Mouse (Mus musculus) kidney, adult 9 months (tissue): ENCODE measurements around the gene Trmt61a.
A peak's percentile ranks its signal among the peaks of the same experiment; 100 is the strongest.
"Not testable (repeated sequence)": the region's sequence is repeated elsewhere in the genome, so short reads cannot be mapped to it uniquely, and the experiment has no call there.

Experiments used
- DNase-seq: peaks from one replicate; pipeline ENCODE4 v3.0.0; 2022

The Trmt61a gene

GRCm38 (mm10) chr12:111699542-111699941, 21.6 kb downstream of the Trmt61a start:
- DNase-seq = no peak

GRCm38 (mm10) chr12:111700920-111701458, 23.1 kb downstream of the Trmt61a start:
- DNase-seq = no peak

GRCm38 (mm10) chr12:111703301-111703700, 25.4 kb downstream of the Trmt61a start:
- no peak for DNase-seq

- no peak for DNase-seq
Measured at GRCm38 (mm10) chr12:111704609-111705008, 26.7 kb downstream of the Trmt61a start.

- peak; percentile 82 for DNase-seq
Measured at GRCm38 (mm10) chr12:111705186-111705973, 27.5 kb downstream of the Trmt61a start.

GRCm38 (mm10) chr12:111708181-111708580, 30.3 kb downstream of the Trmt61a start:
- no peak for DNase-seq

GRCm38 (mm10) chr12:111710091-111710490, 32.2 kb downstream of the Trmt61a start:
- DNase-seq = no peak

- DNase-seq = no peak
Measured at GRCm38 (mm10) chr12:111712476-111712875, 34.6 kb downstream of the Trmt61a start.

- DNase-seq = peak; percentile 94
Measured at GRCm38 (mm10) chr12:111713004-111713651, 35.2 kb downstream of the Trmt61a start, which contains the start of the genes Bag5 and Apopt1. Bag5 (minus strand) TSS chr12:111713257. Apopt1 (plus strand) TSS chr12:111713261.

GRCm38 (mm10) chr12:111713880-111714279, 36.0 kb downstream of the Trmt61a start:
- DNase-seq = not testable (repeated sequence)

- no peak for DNase-seq
Measured at GRCm38 (mm10) chr12:111716505-111716904, 38.6 kb downstream of the Trmt61a start.

- no peak for DNase-seq
Measured at GRCm38 (mm10) chr12:111718656-111719055, 40.8 kb downstream of the Trmt61a start.

GRCm38 (mm10) chr12:111720222-111720621, 42.3 kb downstream of the Trmt61a start:
- DNase-seq = no peak

GRCm38 (mm10) chr12:111722654-111723053, 44.7 kb downstream of the Trmt61a start:
- DNase-seq = peak; percentile 32

- no peak for DNase-seq
Measured at GRCm38 (mm10) chr12:111724638-111725337, 46.9 kb downstream of the Trmt61a start.

- no peak for DNase-seq
Measured at GRCm38 (mm10) chr12:111725338-111726121, 47.6 kb downstream of the Trmt61a start.

GRCm38 (mm10) chr12:111726122-111726463, 48.2 kb downstream of the Trmt61a start:
- peak; percentile 41 for DNase-seq

- no peak for DNase-seq
Measured at GRCm38 (mm10) chr12:111727956-111728355, 50.1 kb downstream of the Trmt61a start.

GRCm38 (mm10) chr12:111731822-111732807, 54.2 kb downstream of the Trmt61a start:
- DNase-seq = peak; percentile 84

- no peak for DNase-seq
Measured at GRCm38 (mm10) chr12:111732921-111733320, 55.0 kb downstream of the Trmt61a start.
